Mouse (Mus musculus): ENCODE results near the gene Krt35. TPM values are rescaled to one million over a fixed set of nuclear protein-coding genes. Genes with fewer than 3 reads are reported as not detected.

Krt35 gene
- total and polyA plus RNA-seq, 2 experiments from 2014 or later, result 0.60 TPM; not detected in 1

DNA sequence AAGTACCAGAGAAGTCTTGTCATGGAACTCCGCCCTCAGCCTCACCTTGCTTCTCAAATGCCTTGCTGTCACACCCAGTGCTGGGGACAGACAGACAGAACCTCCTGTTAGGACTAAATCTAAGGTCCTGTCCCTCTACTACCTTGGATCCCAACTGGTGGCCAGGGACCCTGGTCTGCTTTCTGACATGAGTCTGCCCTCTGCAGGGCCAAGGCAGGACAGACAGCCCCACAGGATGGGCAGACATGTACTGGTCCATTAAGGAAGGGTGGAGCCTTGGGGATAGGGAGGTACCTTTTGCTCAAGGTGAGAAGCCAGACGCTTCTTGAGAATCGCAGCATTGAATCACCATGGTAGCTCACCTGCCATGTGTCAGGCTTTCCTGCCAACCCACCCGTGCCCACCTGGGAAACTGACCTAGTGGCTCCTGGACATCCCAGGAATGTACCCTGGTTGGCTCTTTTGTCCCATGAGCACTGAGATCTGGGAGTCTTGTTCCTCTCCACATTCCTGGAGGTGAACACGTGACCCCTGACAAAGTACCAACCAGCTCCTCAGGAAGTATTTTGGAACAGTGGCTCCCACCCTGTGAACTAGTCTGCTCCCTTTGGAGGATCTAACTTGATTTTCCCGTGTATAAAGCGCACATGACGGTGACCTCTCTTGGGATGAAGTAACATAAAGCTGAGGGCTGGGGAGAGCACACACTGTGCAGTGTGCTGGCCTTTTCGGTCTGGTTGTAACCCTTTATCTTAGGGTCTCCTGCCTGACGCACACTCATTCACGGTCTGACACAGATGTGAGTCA is 17.1 kb upstream of the Krt35 start:
- WGBS, result 82% methylated on average over 11 of the region's 11 CpGs
- H3K27ac ChIP-seq (ENCODE audit: low read depth, low read length), result no peak overlapping the region
- DNase-seq (ENCODE audit: low spot score), result no peak
- no peak overlapping the region for H3K4me2 ChIP-seq (ENCODE audit: low read depth, low read length, poor library complexity, severe bottlenecking)
- H3K4me1 ChIP-seq (ENCODE audit: insufficient read depth, low read length), result no peaks in the 10 kb centered on the region
- no peaks in the 10 kb centered on the region for H3K36me3 ChIP-seq (ENCODE audit: insufficient read depth, low read length)
- no peaks in the 10 kb centered on the region for H3K27me3 ChIP-seq (ENCODE audit: insufficient read depth, low read length)
- no peak overlapping the region for H3K4me3 ChIP-seq (ENCODE audit: low read depth, low read length)
- ATAC-seq (ENCODE audit: low FRiP score), result no peak
- TF ChIP-seq CTCF (IDR thresholded peaks at IDR 0.05), result no peak
- H3K9me3 ChIP-seq (ENCODE audit: low read length), result no peaks in the 10 kb centered on the region
- no peak overlapping the region for H3K9ac ChIP-seq (replicated peaks; ENCODE audit: low read length, poor library complexity, severe bottlenecking)

DNA sequence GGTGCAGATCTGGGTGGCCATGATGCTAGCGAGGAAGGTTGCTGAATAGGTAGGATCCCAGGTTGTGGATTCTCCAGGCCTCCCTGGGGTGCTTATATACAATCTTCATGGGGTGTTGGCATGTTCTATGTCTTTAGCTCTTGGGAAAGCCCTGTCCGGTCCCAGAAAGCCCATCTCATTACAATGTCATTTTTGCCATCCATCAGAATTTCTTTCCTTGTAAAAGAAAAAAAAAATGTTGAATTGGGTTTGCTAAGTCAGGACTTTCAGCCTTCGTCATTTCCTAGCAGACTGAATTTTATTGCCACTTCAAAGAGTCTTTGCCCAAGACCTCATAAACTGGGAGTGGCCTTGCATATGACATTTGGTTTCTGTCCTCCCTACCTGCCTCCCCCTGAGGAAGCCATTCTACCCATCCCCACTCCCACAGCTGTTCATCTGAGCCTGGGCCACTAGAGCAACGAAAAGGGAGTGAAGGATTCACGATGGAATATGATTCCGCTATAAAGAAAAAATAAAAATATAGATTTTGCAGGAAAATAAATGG is 9.6 kb upstream of the Krt35 start, which contains the start of gene Krt36:
Krt36 (minus strand) TSS at position 51 of the 547 bp plus-strand sequence.
- H3K4me2 ChIP-seq (ENCODE audit: low read depth, low read length, poor library complexity, severe bottlenecking), result no peak within 1 kb of the TSS
- no peaks in the 10 kb centered on the region for H3K27me3 ChIP-seq (ENCODE audit: insufficient read depth, low read length)
- DNase-seq (ENCODE audit: low spot score) (no peak), ATAC-seq (ENCODE audit: low FRiP score) (no peak)
- no peak for TF ChIP-seq CTCF (IDR thresholded peaks at IDR 0.05)
- no peaks in the 10 kb centered on the region for H3K9me3 ChIP-seq (ENCODE audit: low read length)
- H3K4me1 ChIP-seq (ENCODE audit: insufficient read depth, low read length), result no peaks in the 10 kb centered on the region
- WGBS, result 92% methylated on average over 6 of the region's 6 CpGs
- H3K9ac ChIP-seq (replicated peaks; ENCODE audit: low read length, poor library complexity, severe bottlenecking), result no peak within 1 kb of the TSS
- H3K27ac ChIP-seq (ENCODE audit: low read depth, low read length), result no peak within 1 kb of the TSS
- H3K36me3 ChIP-seq (ENCODE audit: insufficient read depth, low read length), result no peaks in the 10 kb centered on the region
- H3K4me3 ChIP-seq (ENCODE audit: low read depth, low read length), result no peak within 1 kb of the TSS

DNA sequence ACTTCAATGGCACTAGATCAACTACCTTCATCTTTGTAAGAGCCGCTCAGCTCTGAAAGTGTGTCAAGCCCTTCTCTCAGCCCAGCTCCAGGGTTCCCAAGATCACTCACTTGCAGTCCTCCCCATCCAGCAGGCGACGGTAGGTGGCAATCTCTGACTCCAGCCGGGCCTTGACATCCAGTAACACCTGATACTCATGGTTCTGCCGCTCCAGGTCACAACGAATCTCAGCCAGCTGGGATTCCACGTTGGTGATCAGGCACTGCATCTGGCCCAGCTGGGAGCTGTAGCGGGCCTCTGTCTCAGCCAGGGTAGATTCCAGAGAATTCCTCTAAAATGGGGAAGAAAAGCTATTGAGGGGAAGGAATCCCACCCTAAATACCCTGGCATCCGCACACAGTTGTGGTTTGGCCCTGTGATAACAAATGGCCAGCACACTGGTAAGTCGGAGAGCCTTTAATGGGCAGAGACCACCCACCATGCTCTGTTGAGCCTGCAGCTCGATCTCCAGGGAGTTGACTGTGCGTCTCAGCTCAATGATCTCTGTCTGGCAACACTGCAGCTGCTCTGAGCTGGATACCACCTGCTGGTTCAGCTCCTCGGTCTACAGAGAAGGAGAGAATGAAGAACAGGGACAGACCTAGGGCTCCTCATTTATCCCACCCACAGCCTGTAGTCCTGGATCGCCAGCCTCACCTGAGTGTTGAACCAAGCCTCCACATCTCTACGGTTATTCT is 6.8 kb upstream of the Krt35 start:
- Histone ChIP-seq H3K4me2 (ENCODE audit: low read depth, low read length, poor library complexity, severe bottlenecking) (no peak overlapping the region), H3K9ac (replicated peaks; ENCODE audit: low read length, poor library complexity, severe bottlenecking) (no peak overlapping the region), H3K4me3 (ENCODE audit: low read depth, low read length) (no peak overlapping the region), H3K36me3 (ENCODE audit: insufficient read depth, low read length) (no peaks in the 10 kb centered on the region), H3K9me3 (ENCODE audit: low read length) (no peaks in the 10 kb centered on the region), H3K4me1 (ENCODE audit: insufficient read depth, low read length) (no peaks in the 10 kb centered on the region), H3K27me3 (ENCODE audit: insufficient read depth, low read length) (no peaks in the 10 kb centered on the region), H3K27ac (ENCODE audit: low read depth, low read length) (no peak overlapping the region)
- TF ChIP-seq CTCF (IDR thresholded peaks at IDR 0.05), result no peak
- ATAC-seq (ENCODE audit: low FRiP score), result no peak
- WGBS, result 64% methylated on average over 15 of the region's 15 CpGs
- DNase-seq (ENCODE audit: low spot score), result no peak

DNA sequence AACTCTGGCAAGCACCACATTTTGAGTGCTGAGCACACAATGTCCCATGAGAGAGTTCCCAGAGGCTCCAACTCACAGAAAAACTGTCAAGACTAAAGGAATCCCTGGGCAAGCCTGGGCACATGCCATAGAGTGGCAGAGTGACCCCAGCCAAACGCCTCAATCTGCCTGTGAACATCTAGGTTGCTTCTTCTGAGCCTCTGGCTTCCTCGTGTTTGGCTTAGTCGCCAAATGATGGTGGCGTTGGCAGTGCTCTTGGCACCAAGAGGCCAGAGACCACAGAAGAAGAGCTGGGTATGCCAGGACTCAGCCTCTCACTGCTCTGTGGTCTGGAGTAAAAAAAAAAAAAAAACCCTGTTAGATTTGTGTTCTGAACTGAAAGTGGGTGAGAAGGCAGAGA is 4.3 kb upstream of the Krt35 start:
- no peaks in the 10 kb centered on the region for H3K9me3 ChIP-seq (ENCODE audit: low read length)
- TF ChIP-seq CTCF (IDR thresholded peaks at IDR 0.05), result no peak
- H3K9ac ChIP-seq (replicated peaks; ENCODE audit: low read length, poor library complexity, severe bottlenecking), result no peak overlapping the region
- no peak overlapping the region for H3K4me2 ChIP-seq (ENCODE audit: low read depth, low read length, poor library complexity, severe bottlenecking)
- DNase-seq (ENCODE audit: low spot score) (no peak), ATAC-seq (ENCODE audit: low FRiP score) (no peak)
- 83% methylated on average over 4 of the region's 4 CpGs for WGBS
- H3K4me1 ChIP-seq (ENCODE audit: insufficient read depth, low read length), result no peaks in the 10 kb centered on the region
- no peak overlapping the region for H3K27ac ChIP-seq (ENCODE audit: low read depth, low read length)
- H3K4me3 ChIP-seq (ENCODE audit: low read depth, low read length), result no peak overlapping the region
- H3K36me3 ChIP-seq (ENCODE audit: insufficient read depth, low read length), result no peaks in the 10 kb centered on the region
- H3K27me3 ChIP-seq (ENCODE audit: insufficient read depth, low read length), result no peaks in the 10 kb centered on the region

DNA sequence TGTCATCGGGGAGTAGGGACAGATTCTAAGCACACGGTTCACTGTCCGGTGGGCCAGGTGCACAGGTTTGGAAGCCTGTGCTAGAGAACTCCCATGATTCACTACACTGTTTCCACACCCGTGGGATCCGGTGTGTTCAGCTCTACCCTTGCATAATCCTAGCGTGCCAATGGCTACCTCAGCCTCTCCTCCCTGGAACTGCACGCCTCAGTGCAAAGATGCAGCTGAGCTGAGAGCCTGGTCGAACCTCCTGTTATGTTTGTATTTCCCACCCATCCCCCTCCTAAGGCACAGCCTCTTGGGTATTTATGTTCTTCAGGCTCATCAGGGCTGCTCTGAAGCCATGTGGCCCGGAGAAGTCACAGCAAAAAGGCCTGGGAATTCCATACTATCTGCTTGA is 1.8 kb upstream of the Krt35 start:
- Histone ChIP-seq H3K4me3 (ENCODE audit: low read depth, low read length) (no peak overlapping the region), H3K27me3 (ENCODE audit: insufficient read depth, low read length) (no peaks in the 10 kb centered on the region), H3K4me1 (ENCODE audit: insufficient read depth, low read length) (no peaks in the 10 kb centered on the region), H3K27ac (ENCODE audit: low read depth, low read length) (no peak overlapping the region), H3K4me2 (ENCODE audit: low read depth, low read length, poor library complexity, severe bottlenecking) (no peak overlapping the region), H3K9me3 (ENCODE audit: low read length) (no peaks in the 10 kb centered on the region), H3K36me3 (ENCODE audit: insufficient read depth, low read length) (no peaks in the 10 kb centered on the region), H3K9ac (replicated peaks; ENCODE audit: low read length, poor library complexity, severe bottlenecking) (no peak overlapping the region)
- ATAC-seq (ENCODE audit: low FRiP score), result no peak
- WGBS, result 78% methylated on average over 9 of the region's 9 CpGs
- TF ChIP-seq CTCF (IDR thresholded peaks at IDR 0.05), result no peak
- no peak for DNase-seq (ENCODE audit: low spot score)

Data from midbrain, postnatal 0 days (tissue).